Mouse (Mus musculus) cerebellum, adult 2 months (tissue): ENCODE measurements at regions not wholly inside any gene's neighbourhood (a gene's known extent, or its start where the extent isn't known, plus 50 kb on each side); places are given as distances from the start of the nearest gene placed in this dataset.

Experiments
- CTCF ChIP-seq: fragments of 200-500 bp; IDR thresholded peaks from 2 replicates; pipeline ENCODE4 v1.5.1; 2011; ENCODE audit warnings: low read depth, mild to moderate bottlenecking, control low read depth, low read length, moderate library complexity, borderline replicate concordance; ENCODE audit not compliant: insufficient read depth
- POLR2A ChIP-seq: fragments of 200-500 bp; IDR thresholded peaks from 2 replicates; pipeline ENCODE4 v1.6.1; 2011; ENCODE audit warnings: low read length, control low read depth, borderline replicate concordance; ENCODE audit not compliant: insufficient read depth

DNA sequence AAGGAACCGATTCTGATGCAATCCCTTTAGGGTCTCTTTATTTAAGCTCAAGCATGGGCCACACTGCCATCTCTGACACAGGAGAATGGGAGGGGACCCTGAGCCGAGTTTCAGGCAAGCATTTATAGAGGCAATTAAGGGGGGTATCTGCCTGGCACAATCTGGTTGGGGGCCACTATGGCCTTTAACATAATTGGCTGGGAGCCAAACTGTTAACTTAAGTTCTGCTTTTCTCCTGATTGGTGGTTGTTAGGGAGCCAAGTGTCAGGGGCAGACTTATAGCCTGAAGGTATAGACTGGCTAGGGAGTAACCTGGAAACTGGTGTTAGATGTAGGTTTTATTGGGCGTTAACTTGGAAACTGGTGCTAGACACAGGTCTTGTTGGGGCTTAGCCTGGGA, 454.9 kb downstream of the Ipmk start:
- TF ChIP-seq POLR2A (no peak), CTCF (no peak)
